Mouse (Mus musculus): ENCODE results near the gene Lsm4. TPM values are rescaled to one million over a fixed set of nuclear protein-coding genes. Genes with fewer than 3 reads are reported as not detected.

The Lsm4 gene
- polyA plus RNA-seq, 1 experiment from 2014 or later, result 377 TPM

GRCm38 (mm10) chr8:70699116-70699833 lies 26.2 kb downstream of the Lsm4 start:
- DNase-seq (ENCODE audit: low spot score), result no peak

GRCm38 (mm10) chr8:70699834-70700554 lies 26.9 kb downstream of the Lsm4 start:
- peak; percentile 90 for DNase-seq (ENCODE audit: low spot score)

GRCm38 (mm10) chr8:70700555-70700922 lies 27.5 kb downstream of the Lsm4 start:
- DNase-seq (ENCODE audit: low spot score), result peak; percentile 96

- no peak for DNase-seq (ENCODE audit: low spot score)
Measured at GRCm38 (mm10) chr8:70701048-70701981, 28.3 kb downstream of the Lsm4 start.

GRCm38 (mm10) chr8:70701982-70702841 lies 29.2 kb downstream of the Lsm4 start:
- DNase-seq (ENCODE audit: low spot score), result no peak

GRCm38 (mm10) chr8:70702842-70703182 lies 29.8 kb downstream of the Lsm4 start:
- DNase-seq (ENCODE audit: low spot score), result no peak

GRCm38 (mm10) chr8:70703287-70703686 lies 30.2 kb downstream of the Lsm4 start, which contains the start of gene Iqcn:
TSS of gene Iqcn (plus strand) at chr8:70703457.
- no peak for DNase-seq (ENCODE audit: low spot score)

- DNase-seq (ENCODE audit: low spot score), result no peak
Measured at GRCm38 (mm10) chr8:70708281-70708680, 35.2 kb downstream of the Lsm4 start.

- no peak for DNase-seq (ENCODE audit: low spot score)
Measured at GRCm38 (mm10) chr8:70709794-70710193, 36.7 kb downstream of the Lsm4 start.

- DNase-seq (ENCODE audit: low spot score), result no peak
Measured at GRCm38 (mm10) chr8:70710296-70710695, 37.2 kb downstream of the Lsm4 start.

GRCm38 (mm10) chr8:70711041-70711440 lies 38.0 kb downstream of the Lsm4 start:
- DNase-seq (ENCODE audit: low spot score), result no peak

GRCm38 (mm10) chr8:70713991-70714390 lies 40.9 kb downstream of the Lsm4 start:
- DNase-seq (ENCODE audit: low spot score), result no peak

- DNase-seq (ENCODE audit: low spot score), result no peak
Measured at GRCm38 (mm10) chr8:70715086-70715485, 42.0 kb downstream of the Lsm4 start.

- DNase-seq (ENCODE audit: low spot score), result no peak
Measured at GRCm38 (mm10) chr8:70716521-70717400, 43.7 kb downstream of the Lsm4 start.

- DNase-seq (ENCODE audit: low spot score), result peak; percentile 80
Measured at GRCm38 (mm10) chr8:70718297-70718696, 45.2 kb downstream of the Lsm4 start, which contains the start of gene Gm3336. TSS of gene Gm3336 (plus strand) at chr8:70718543.

- no peak for DNase-seq (ENCODE audit: low spot score)
Measured at GRCm38 (mm10) chr8:70719796-70720270, 46.8 kb downstream of the Lsm4 start.

- DNase-seq (ENCODE audit: low spot score), result peak; percentile 76
Measured at GRCm38 (mm10) chr8:70720739-70721138, 47.7 kb downstream of the Lsm4 start.

- DNase-seq (ENCODE audit: low spot score), result no peak
Measured at GRCm38 (mm10) chr8:70721601-70722000, 48.6 kb downstream of the Lsm4 start.

- no peak for DNase-seq (ENCODE audit: low spot score)
Measured at GRCm38 (mm10) chr8:70723486-70724210, 50.6 kb downstream of the Lsm4 start, which contains the start of gene Pde4c. TSS of gene Pde4c (plus strand) at chr8:70723720.
